Mouse (Mus musculus): ENCODE results near the gene Olfr943. TPM values are rescaled to one million over a fixed set of nuclear protein-coding genes. Genes with fewer than 3 reads are reported as not detected.

Gene Olfr943
- not detected for polyA plus RNA-seq (2014; fragmentation: Illumina TruSeq; extraction: RNeasy Lipid Tissue Mini Kit (QIAGEN cat#74804))

GRCm38 (mm10) chr9:39166004-39166403, at the start of gene Olfr943:
Gene Olfr943 (plus strand): TSS chr9:39166304.

GRCm38 (mm10) chr9:39127831-39128230, 38.3 kb upstream of the Olfr943 start, which contains the start of gene Olfr27:
Gene Olfr27 (plus strand): TSS chr9:39128131.

GRCm38 (mm10) chr9:39201620-39202019, 35.5 kb downstream of the Olfr943 start, which contains the start of gene Olfr944:
Gene Olfr944 (plus strand): TSS chr9:39201920.

Other genes with a start within 250 kb of the Olfr943 start
- gene Olfr930, start 236.5 kb upstream of the Olfr943 start, polyA plus RNA-seq (2014; fragmentation: Illumina TruSeq; extraction: RNeasy Lipid Tissue Mini Kit (QIAGEN cat#74804)) = not detected
- not detected for gene Olfr933, start 194.0 kb upstream of the Olfr943 start, polyA plus RNA-seq (2014; fragmentation: Illumina TruSeq; extraction: RNeasy Lipid Tissue Mini Kit (QIAGEN cat#74804))
- gene Olfr934, start 178.0 kb upstream of the Olfr943 start, polyA plus RNA-seq (2014; fragmentation: Illumina TruSeq; extraction: RNeasy Lipid Tissue Mini Kit (QIAGEN cat#74804)) = not detected
- not detected for gene Olfr935, start 166.6 kb upstream of the Olfr943 start, polyA plus RNA-seq (2014; fragmentation: Illumina TruSeq; extraction: RNeasy Lipid Tissue Mini Kit (QIAGEN cat#74804))
- gene Olfr146, start 142.9 kb upstream of the Olfr943 start, polyA plus RNA-seq (2014; fragmentation: Illumina TruSeq; extraction: RNeasy Lipid Tissue Mini Kit (QIAGEN cat#74804)) = not detected
- not detected for gene Olfr937, start 101.4 kb upstream of the Olfr943 start, polyA plus RNA-seq (2014; fragmentation: Illumina TruSeq; extraction: RNeasy Lipid Tissue Mini Kit (QIAGEN cat#74804))
- gene Olfr938, start 87.4 kb upstream of the Olfr943 start, polyA plus RNA-seq (2014; fragmentation: Illumina TruSeq; extraction: RNeasy Lipid Tissue Mini Kit (QIAGEN cat#74804)) = not detected
- not detected for gene Olfr27, start 38.2 kb upstream of the Olfr943 start, polyA plus RNA-seq (2014; fragmentation: Illumina TruSeq; extraction: RNeasy Lipid Tissue Mini Kit (QIAGEN cat#74804))
- gene Olfr944, start 35.6 kb downstream of the Olfr943 start, polyA plus RNA-seq (2014; fragmentation: Illumina TruSeq; extraction: RNeasy Lipid Tissue Mini Kit (QIAGEN cat#74804)) = not detected
- not detected for gene Olfr1537, start 83.7 kb downstream of the Olfr943 start, polyA plus RNA-seq (2014; fragmentation: Illumina TruSeq; extraction: RNeasy Lipid Tissue Mini Kit (QIAGEN cat#74804))
- not detected for gene Olfr945, start 110.5 kb downstream of the Olfr943 start, polyA plus RNA-seq (2014; fragmentation: Illumina TruSeq; extraction: RNeasy Lipid Tissue Mini Kit (QIAGEN cat#74804))
- not detected for gene Olfr948, start 159.7 kb downstream of the Olfr943 start, polyA plus RNA-seq (2014; fragmentation: Illumina TruSeq; extraction: RNeasy Lipid Tissue Mini Kit (QIAGEN cat#74804))
- gene Olfr951, start 221.1 kb downstream of the Olfr943 start, polyA plus RNA-seq (2014; fragmentation: Illumina TruSeq; extraction: RNeasy Lipid Tissue Mini Kit (QIAGEN cat#74804)) = not detected